Mouse (Mus musculus) ES-Bruce4 (cell line): Measurements from ENCODE around the gene Cyb561d2. TPM values are rescaled to one million over a fixed set of nuclear protein-coding genes. Genes with fewer than 3 reads are reported as not detected.

Source experiments
- H3K27ac ChIP-seq: 2 replicates; pipeline ENCODE4 v1.5.1; 2012; ENCODE audit warnings: low read length, inconsistent platforms; ENCODE audit not compliant: insufficient read depth
- H3K27me3 ChIP-seq: 2 replicates; pipeline ENCODE4 v1.6.1; 2012; ENCODE audit warnings: mild to moderate bottlenecking, low read length, inconsistent platforms; ENCODE audit not compliant: control insufficient read depth, poor library complexity, insufficient read depth, severe bottlenecking
- H3K36me3 ChIP-seq: 2 replicates; pipeline ENCODE4 v1.6.1; 2012; ENCODE audit warnings: inconsistent platforms, mild to moderate bottlenecking, low read length, moderate library complexity; ENCODE audit not compliant: control insufficient read depth, poor library complexity, insufficient read depth, severe bottlenecking
- H3K4me1 ChIP-seq: one replicate; pipeline ENCODE4 v1.8.1; 2011; ENCODE audit warnings: low read length; ENCODE audit not compliant: control insufficient read depth, insufficient read depth
- H3K4me3 ChIP-seq: 2 replicates; pipeline ENCODE4 v1.5.1; 2011; ENCODE audit warnings: low read depth, mild to moderate bottlenecking, low read length
- H3K9ac ChIP-seq: 2 replicates; pipeline ENCODE4 v1.6.1; 2012; ENCODE audit warnings: low read depth, mild to moderate bottlenecking, inconsistent platforms; ENCODE audit not compliant: poor library complexity, severe bottlenecking
- H3K9me3 ChIP-seq: replicated peaks from 2 replicates; pipeline ENCODE4 v1.6.1; 2012; ENCODE audit warnings: mild to moderate bottlenecking, low read length, inconsistent platforms; ENCODE audit not compliant: control insufficient read depth, poor library complexity, insufficient read depth, severe bottlenecking
- CTCF ChIP-seq: IDR thresholded peaks from one replicate; pipeline ENCODE4 v1.8.1; 2011; ENCODE audit warnings: low read depth, low read length
- EP300 ChIP-seq: IDR thresholded peaks from 2 replicates; pipeline ENCODE4 v1.6.1; 2011; ENCODE audit warnings: low read depth, low read length; ENCODE audit not compliant: insufficient read depth
- POLR2A ChIP-seq: IDR thresholded peaks from one replicate; pipeline ENCODE4 v1.8.1; 2011; ENCODE audit warnings: low read length; ENCODE audit not compliant: insufficient read depth
- polyA plus RNA-seq: library from polyadenylated mRNA; stranded (reverse); fragments of >200 nt; gene quantifications from 2 replicates; pipeline ENCODE4 v1.2.4, GENCODE M21; 2011; ENCODE audit warnings: low read depth; ENCODE audit not compliant: missing spikeins, insufficient read depth, insufficient read length

Gene Cyb561d2
- polyA plus RNA-seq, 1 experiment = 7.7 TPM

- TF ChIP-seq POLR2A = no peak
- TF ChIP-seq EP300 = no peak
- TF ChIP-seq CTCF = no peak
- Histone ChIP-seq H3K27me3 (no peaks in the 10 kb centered on the region), H3K27ac (no peak overlapping the region), H3K36me3 (peaks cover 23% of the 10 kb centered on the region), H3K9me3 (peaks cover 13% of the 10 kb centered on the region), H3K9ac (no peak overlapping the region), H3K4me1 (peaks cover 2% of the 10 kb centered on the region), H3K4me3 (no peak overlapping the region)
Observed at GRCm38 (mm10) chr9:107586504-107586903, 44.5 kb upstream of the Cyb561d2 start.

- no peaks in the 10 kb centered on the region for H3K27me3 ChIP-seq
- H3K4me3 ChIP-seq = no peak overlapping the region
- no peak overlapping the region for H3K27ac ChIP-seq
- H3K9ac ChIP-seq = no peak overlapping the region
- no peaks in the 10 kb centered on the region for H3K36me3 ChIP-seq
- no peaks in the 10 kb centered on the region for H3K9me3 ChIP-seq
- no peak for TF ChIP-seq CTCF
- no peak for TF ChIP-seq EP300
- no peak for TF ChIP-seq POLR2A
- H3K4me1 ChIP-seq = peaks cover 2% of the 10 kb centered on the region
Observed at GRCm38 (mm10) chr9:107583174-107583573, 41.2 kb upstream of the Cyb561d2 start.

- no peak overlapping the region for H3K9ac ChIP-seq
- H3K27ac ChIP-seq = no peak overlapping the region
- peaks cover 2% of the 10 kb centered on the region for H3K4me1 ChIP-seq
- no peak for TF ChIP-seq EP300
- no peak for TF ChIP-seq POLR2A
- no peak for TF ChIP-seq CTCF
- H3K9me3 ChIP-seq = no peaks in the 10 kb centered on the region
- H3K36me3 ChIP-seq = no peaks in the 10 kb centered on the region
- H3K4me3 ChIP-seq = no peak overlapping the region
- no peaks in the 10 kb centered on the region for H3K27me3 ChIP-seq
Observed at GRCm38 (mm10) chr9:107582509-107583062, 40.6 kb upstream of the Cyb561d2 start.

GRCm38 (mm10) chr9:107581584-107581983, 39.6 kb upstream of the Cyb561d2 start:
- Histone ChIP-seq H3K27ac (no peak overlapping the region), H3K36me3 (no peaks in the 10 kb centered on the region), H3K4me3 (no peak overlapping the region; the same call in 1 of the 2 replicates), H3K9me3 (no peaks in the 10 kb centered on the region), H3K4me1 (peaks cover 2% of the 10 kb centered on the region), H3K9ac (peak overlapping the region; percentile 28; the same call in 1 of the 2 replicates), H3K27me3 (no peaks in the 10 kb centered on the region)
- TF ChIP-seq EP300 (no peak), CTCF (no peak), POLR2A (no peak)

GRCm38 (mm10) chr9:107580501-107581317, 38.7 kb upstream of the Cyb561d2 start, which contains the start of gene Hyal3:
Hyal3 (plus strand) TSS chr9:107580818.
- Histone ChIP-seq H3K9me3 (no peaks in the 10 kb centered on the region), H3K4me3 (peak within 1 kb of the TSS; percentile 72), H3K27me3 (no peaks in the 10 kb centered on the region), H3K9ac (peak within 1 kb of the TSS; percentile 28), H3K27ac (peak within 1 kb of the TSS; percentile 71), H3K36me3 (no peaks in the 10 kb centered on the region), H3K4me1 (peaks cover 2% of the 10 kb centered on the region)
- TF ChIP-seq EP300 (0 out of 2 replicates have a peak, but pooled peaks have one; percentile 31), POLR2A (peak; percentile 39), CTCF (no peak)
